Mouse (Mus musculus) midbrain, postnatal 0 days (tissue): ENCODE data around the gene Psmd2. TPM values are rescaled to one million over a fixed set of nuclear protein-coding genes. Genes with fewer than 3 reads are reported as not detected.
"Not testable (repeated sequence)": the region's sequence is repeated elsewhere in the genome, so short reads cannot be mapped to it uniquely, and the experiment has no call there.

Source experiments
- ATAC-seq: fragments of 200-750 bp; cut with Nextera tagmentation; 2 replicates; pipeline ENCODE4 v1.8.0; 2017; ENCODE audit warnings: moderate number of reproducible peaks, mild to moderate bottlenecking, moderate TSS enrichment, moderate library complexity; ENCODE audit not compliant: low FRiP score
- DNase-seq: peaks from one replicate; pipeline ENCODE4 v3.0.0-alpha.2; 2015; ENCODE audit warnings: low spot score
- H3K27ac ChIP-seq: fragments of 300-500 bp; sonication (generic); 2 replicates; pipeline ENCODE4 v1.5.1; 2014; ENCODE audit warnings: low read depth, mild to moderate bottlenecking, low read length, mixed read lengths
- H3K27me3 ChIP-seq: fragments of 300-500 bp; sonication (generic); 2 replicates; pipeline ENCODE4 v1.6.1; 2014; ENCODE audit warnings: low read length, control low read depth, mixed read lengths; ENCODE audit not compliant: insufficient read depth
- H3K36me3 ChIP-seq: fragments of 300-500 bp; sonication (generic); 2 replicates; pipeline ENCODE4 v1.6.1; 2014; ENCODE audit warnings: low read length, control low read depth, mixed read lengths; ENCODE audit not compliant: insufficient read depth
- H3K4me1 ChIP-seq: fragments of 300-500 bp; sonication (generic); 2 replicates; pipeline ENCODE4 v1.6.1; 2014; ENCODE audit warnings: mild to moderate bottlenecking, control low read depth, antibody characterized with exemption, low read length, mixed read lengths; ENCODE audit not compliant: insufficient read depth
- H3K4me2 ChIP-seq: fragments of 300-500 bp; sonication (generic); 2 replicates; pipeline ENCODE4 v1.6.1; 2014; ENCODE audit warnings: low read depth, mild to moderate bottlenecking, low read length, mixed read lengths; ENCODE audit not compliant: poor library complexity, severe bottlenecking
- H3K4me3 ChIP-seq: fragments of 300-500 bp; sonication (generic); 2 replicates; pipeline ENCODE4 v1.5.1; 2014; ENCODE audit warnings: low read depth, mild to moderate bottlenecking, low read length, moderate library complexity
- H3K9ac ChIP-seq: fragments of 300-500 bp; sonication (generic); replicated peaks from 2 replicates; pipeline ENCODE4 v1.6.1; 2014; ENCODE audit warnings: mild to moderate bottlenecking, low read length, moderate library complexity, mixed read lengths; ENCODE audit not compliant: poor library complexity, severe bottlenecking
- H3K9me3 ChIP-seq: fragments of 300-500 bp; sonication (generic); 2 replicates; pipeline ENCODE4 v1.6.1; 2016; ENCODE audit warnings: low read length, control low read depth
- CTCF ChIP-seq: IDR thresholded peaks from 2 replicates; pipeline ENCODE4 v1.5.1; 2016; ENCODE audit warnings: antibody characterized with exemption, mild to moderate bottlenecking
- WGBS: fragments of 180-500 bp; shearing (Covaris S2); extraction: QIAGEN DNeasy Blood & Tissue Kit; methylation state at CpG from one replicate; pipeline ENCODE4 v1.1.7; 2014; 5-methylcytosine and 5-hydroxymethylcytosine counted together
- polyA plus RNA-seq: library from polyadenylated mRNA; unstranded; fragments of >200 nt; fragmentation: Nextera tagmentation; extraction: Ambion mirVana; gene quantifications from 2 replicates; pipeline ENCODE4 v1.2.1, GENCODE M21; 2015
- total RNA-seq: library from RNA; depleted of rRNA; stranded (reverse); fragments of >200 nt; gene quantifications from 2 replicates; pipeline ENCODE4 v1.2.3, GENCODE M21; 2014

Psmd2 gene
- total and polyA plus RNA-seq, 2 experiments from 2014 or later, result 201 to 316 TPM

- Histone ChIP-seq H3K27me3 (no peaks in the 10 kb centered on the region), H3K4me3 (no peak overlapping the region), H3K4me1 (no peaks in the 10 kb centered on the region; the same call in 1 of the 2 replicates), H3K9me3 (no peaks in the 10 kb centered on the region), H3K9ac (no peak overlapping the region), H3K36me3 (peaks cover 15% of the 10 kb centered on the region), H3K27ac (no peak overlapping the region), H3K4me2 (no peak overlapping the region)
- DNase-seq (peak; percentile 83), ATAC-seq (no peak)
- 0% methylated on average over 8 of the region's 8 CpGs for WGBS
- TF ChIP-seq CTCF, result peak; percentile 81
Measured at GRCm38 (mm10) chr16:20642161-20642560, 9.3 kb upstream of the Psmd2 start.

- ATAC-seq (no peak), DNase-seq (no peak)
- Histone ChIP-seq H3K27me3 (no peaks in the 10 kb centered on the region), H3K9ac (no peak overlapping the region), H3K4me2 (no peak overlapping the region), H3K4me1 (no peaks in the 10 kb centered on the region), H3K9me3 (no peaks in the 10 kb centered on the region), H3K4me3 (no peak overlapping the region), H3K36me3 (peaks cover 15% of the 10 kb centered on the region), H3K27ac (no peak overlapping the region)
- TF ChIP-seq CTCF, result no peak
- WGBS, result 86% methylated on average over 7 of the region's 7 CpGs
Measured at GRCm38 (mm10) chr16:20643911-20644310, 7.5 kb upstream of the Psmd2 start.

- H3K36me3 ChIP-seq, result peaks cover 20% of the 10 kb centered on the region
- ATAC-seq, result no peak; the same call in 1 of the 2 replicates
- H3K27me3 ChIP-seq, result no peaks in the 10 kb centered on the region
- H3K4me1 ChIP-seq, result 0 out of 2 replicates have a peak, but pooled peaks cover 6% of the 10 kb centered on the region
- peak overlapping the region; percentile 64 for H3K4me3 ChIP-seq
- peak overlapping the region; percentile 73 for H3K27ac ChIP-seq
- DNase-seq, result no peak
- WGBS, result 15% methylated on average over 10 of the region's 12 CpGs
- peak overlapping the region; percentile 79 for H3K9ac ChIP-seq
- no peak for TF ChIP-seq CTCF
- H3K4me2 ChIP-seq, result peak overlapping the region; percentile 78
- no peaks in the 10 kb centered on the region for H3K9me3 ChIP-seq
Measured at GRCm38 (mm10) chr16:20651947-20652310, 477 bp downstream of the Psmd2 start.

GRCm38 (mm10) chr16:20653315-20653714 lies 1.9 kb downstream of the Psmd2 start:
- H3K36me3 ChIP-seq, result peaks cover 33% of the 10 kb centered on the region
- no peaks in the 10 kb centered on the region for H3K9me3 ChIP-seq
- 0 out of 2 replicates have a peak, but pooled peaks cover 6% of the 10 kb centered on the region for H3K4me1 ChIP-seq
- no peak overlapping the region for H3K27ac ChIP-seq
- DNase-seq (no peak), ATAC-seq (no peak)
- 47% methylated on average over 2 of the region's 2 CpGs for WGBS
- no peaks in the 10 kb centered on the region for H3K27me3 ChIP-seq
- H3K4me2 ChIP-seq, result no peak overlapping the region
- no peak overlapping the region for H3K4me3 ChIP-seq
- H3K9ac ChIP-seq, result no peak overlapping the region
- 0 out of 2 replicates have a peak, but pooled peaks have one; percentile 9 for TF ChIP-seq CTCF

GRCm38 (mm10) chr16:20657661-20658060 lies 6.2 kb downstream of the Psmd2 start:
- Histone ChIP-seq H3K27ac (no peak overlapping the region), H3K36me3 (peaks cover 68% of the 10 kb centered on the region), H3K9me3 (no peaks in the 10 kb centered on the region), H3K27me3 (no peaks in the 10 kb centered on the region), H3K4me2 (no peak overlapping the region), H3K4me1 (0 out of 2 replicates have a peak, but pooled peaks cover 5% of the 10 kb centered on the region), H3K4me3 (no peak overlapping the region), H3K9ac (no peak overlapping the region)
- DNase-seq (no peak), ATAC-seq (no peak)
- TF ChIP-seq CTCF, result no peak
- WGBS, result 92% methylated on average over 4 of the region's 4 CpGs

- H3K27me3 ChIP-seq, H3K4me3 ChIP-seq, H3K9ac ChIP-seq, H3K36me3 ChIP-seq, H3K4me1 ChIP-seq, H3K9me3 ChIP-seq, DNase-seq, H3K4me2 ChIP-seq, H3K27ac ChIP-seq, ATAC-seq: not testable (repeated sequence)
- WGBS, result 98% methylated on average over 3 of the region's 6 CpGs
Measured at GRCm38 (mm10) chr16:20668013-20668412, 16.6 kb downstream of the Psmd2 start, which contains the start of gene Eif4g1. TSS of gene Eif4g1 (plus strand) at chr16:20668313.
